Mouse (Mus musculus) hindbrain, embryonic 13.5 days (tissue): ENCODE measurements around the gene Phtf2. TPM values are rescaled to one million over a fixed set of nuclear protein-coding genes. Genes with fewer than 3 reads are reported as not detected.
"Not testable (repeated sequence)": the region's sequence is repeated elsewhere in the genome, so short reads cannot be mapped to it uniquely, and the experiment has no call there.

Experiments
- ATAC-seq: fragments of 200-750 bp; cut with Nextera tagmentation; 2 replicates; pipeline ENCODE4 v1.8.0; 2017; ENCODE audit warnings: moderate TSS enrichment; ENCODE audit not compliant: low FRiP score
- H3K27ac ChIP-seq: fragments of 300-500 bp; sonication (generic); 2 replicates; pipeline ENCODE4 v1.5.1; 2015; ENCODE audit warnings: inconsistent platforms, mild to moderate bottlenecking, moderate library complexity
- H3K27me3 ChIP-seq: fragments of 300-500 bp; sonication (generic); 2 replicates; pipeline ENCODE4 v1.6.1; 2015; ENCODE audit warnings: mild to moderate bottlenecking, inconsistent platforms
- H3K36me3 ChIP-seq: fragments of 300-500 bp; sonication (generic); 2 replicates; pipeline ENCODE4 v1.6.1; 2015; ENCODE audit warnings: mild to moderate bottlenecking, inconsistent platforms
- H3K4me1 ChIP-seq: fragments of 300-500 bp; sonication (generic); replicated peaks from 2 replicates; pipeline ENCODE4 v1.6.1; 2015; ENCODE audit warnings: inconsistent platforms
- H3K4me2 ChIP-seq: fragments of 300-500 bp; sonication (generic); 2 replicates; pipeline ENCODE4 v1.6.1; 2015; ENCODE audit warnings: inconsistent platforms, mild to moderate bottlenecking, moderate library complexity
- H3K4me3 ChIP-seq: fragments of 300-500 bp; sonication (generic); 2 replicates; pipeline ENCODE4 v1.5.1; 2015; ENCODE audit warnings: mild to moderate bottlenecking, inconsistent platforms
- H3K9ac ChIP-seq: fragments of 300-500 bp; sonication (generic); 2 replicates; pipeline ENCODE4 v1.6.1; 2015; ENCODE audit warnings: mild to moderate bottlenecking, inconsistent platforms
- H3K9me3 ChIP-seq: fragments of 300-500 bp; sonication (generic); 2 replicates; pipeline ENCODE4 v1.6.1; 2016; ENCODE audit warnings: inconsistent platforms
- WGBS: fragments of 180-500 bp; shearing (Covaris S2); methylation state at CpG from one replicate; pipeline ENCODE4 v1.1.7; 2015; 5-methylcytosine and 5-hydroxymethylcytosine counted together
- polyA plus RNA-seq: library from polyadenylated mRNA; unstranded; fragments of >200 nt; fragmentation: Nextera tagmentation; extraction: Ambion mirVana; gene quantifications from 2 replicates; pipeline ENCODE4 v1.2.1, GENCODE M21; 2015

Gene Phtf2
- polyA plus RNA-seq, 1 experiment from 2014 or later, result 24.7 TPM

- no peaks in the 10 kb centered on the region for H3K27me3 ChIP-seq
- no peak overlapping the region for H3K4me2 ChIP-seq
- no peak overlapping the region for H3K9ac ChIP-seq
- H3K4me1 ChIP-seq, result peaks cover 28% of the 10 kb centered on the region
- no peak for ATAC-seq
- no peaks in the 10 kb centered on the region for H3K9me3 ChIP-seq
- H3K36me3 ChIP-seq, result peaks cover 10% of the 10 kb centered on the region; the same call in 1 of the 2 replicates
- H3K4me3 ChIP-seq, result no peak overlapping the region
- no peak overlapping the region for H3K27ac ChIP-seq
- 53% methylated on average over 2 of the region's 2 CpGs for WGBS
Measured at GRCm38 (mm10) chr5:20753096-20753495, 128.8 kb downstream of the Phtf2 start.

GRCm38 (mm10) chr5:20751696-20752095 is 130.2 kb downstream of the Phtf2 start:
- ATAC-seq, result peak; percentile 68; the same call in 1 of the 2 replicates
- Histone ChIP-seq H3K27me3 (no peaks in the 10 kb centered on the region), H3K4me1 (peaks cover 39% of the 10 kb centered on the region), H3K9me3 (no peaks in the 10 kb centered on the region), H3K36me3 (no peaks in the 10 kb centered on the region), H3K4me2 (no peak overlapping the region), H3K9ac (no peak overlapping the region), H3K27ac (peak overlapping the region; percentile 26; the same call in 1 of the 2 replicates), H3K4me3 (no peak overlapping the region)
- 40% methylated on average over 7 of the region's 7 CpGs for WGBS

- Histone ChIP-seq H3K27me3 (no peaks in the 10 kb centered on the region), H3K27ac (no peak overlapping the region), H3K4me3 (no peak overlapping the region), H3K4me2 (no peak overlapping the region), H3K9me3 (no peaks in the 10 kb centered on the region), H3K36me3 (no peaks in the 10 kb centered on the region), H3K4me1 (peaks cover 39% of the 10 kb centered on the region), H3K9ac (no peak overlapping the region)
- ATAC-seq, result no peak
- 34% methylated on average over 7 of the region's 7 CpGs for whole genome bisulfite sequencing
Measured at GRCm38 (mm10) chr5:20751000-20751399, 130.9 kb downstream of the Phtf2 start.

- Histone ChIP-seq H3K4me2 (no peak overlapping the region), H3K36me3 (no peaks in the 10 kb centered on the region), H3K4me1 (peaks cover 39% of the 10 kb centered on the region), H3K27me3 (no peaks in the 10 kb centered on the region), H3K4me3 (no peak overlapping the region), H3K9ac (no peak overlapping the region), H3K27ac (no peak overlapping the region), H3K9me3 (no peaks in the 10 kb centered on the region)
- 87% methylated on average over 3 of the region's 3 CpGs for WGBS
- no peak for ATAC-seq
Measured at GRCm38 (mm10) chr5:20749535-20749934, 132.4 kb downstream of the Phtf2 start.

GRCm38 (mm10) chr5:20748856-20749255 is 133.1 kb downstream of the Phtf2 start:
- no peak overlapping the region for H3K4me3 ChIP-seq
- no peaks in the 10 kb centered on the region for H3K9me3 ChIP-seq
- no peak for ATAC-seq
- 90% methylated on average over 8 of the region's 8 CpGs for WGBS
- no peak overlapping the region for H3K4me2 ChIP-seq
- H3K4me1 ChIP-seq, result peaks cover 39% of the 10 kb centered on the region
- H3K27me3 ChIP-seq, result no peaks in the 10 kb centered on the region
- H3K36me3 ChIP-seq, result no peaks in the 10 kb centered on the region
- no peak overlapping the region for H3K27ac ChIP-seq
- H3K9ac ChIP-seq, result no peak overlapping the region

GRCm38 (mm10) chr5:20748142-20748541 is 133.8 kb downstream of the Phtf2 start:
- 39% methylated on average over 4 of the region's 4 CpGs for WGBS
- peak; percentile 47 for ATAC-seq
- Histone ChIP-seq H3K4me2 (no peak overlapping the region), H3K27me3 (no peaks in the 10 kb centered on the region), H3K9ac (no peak overlapping the region), H3K4me1 (peaks cover 39% of the 10 kb centered on the region), H3K9me3 (no peaks in the 10 kb centered on the region), H3K4me3 (no peak overlapping the region), H3K27ac (no peak overlapping the region), H3K36me3 (no peaks in the 10 kb centered on the region)

GRCm38 (mm10) chr5:20741936-20742335 is 140.0 kb downstream of the Phtf2 start:
- ATAC-seq, result 0 out of 2 replicates have a peak, but pooled peaks have one; percentile 34
- H3K27ac ChIP-seq, result no peak overlapping the region
- H3K9ac ChIP-seq, result no peak overlapping the region
- 82% methylated on average over 8 of the region's 8 CpGs for WGBS
- H3K9me3 ChIP-seq, result no peaks in the 10 kb centered on the region
- H3K4me1 ChIP-seq, result 0 out of 2 replicates have a peak, but pooled peaks cover 4% of the 10 kb centered on the region
- H3K36me3 ChIP-seq, result no peaks in the 10 kb centered on the region
- no peak overlapping the region for H3K4me2 ChIP-seq
- H3K27me3 ChIP-seq, result no peaks in the 10 kb centered on the region
- no peak overlapping the region for H3K4me3 ChIP-seq

GRCm38 (mm10) chr5:20741193-20741592 is 140.7 kb downstream of the Phtf2 start:
- Histone ChIP-seq H3K4me1 (0 out of 2 replicates have a peak, but pooled peaks cover 4% of the 10 kb centered on the region), H3K4me3 (no peak overlapping the region), H3K27me3 (no peaks in the 10 kb centered on the region), H3K4me2 (no peak overlapping the region), H3K9me3 (no peaks in the 10 kb centered on the region), H3K27ac (no peak overlapping the region), H3K36me3 (no peaks in the 10 kb centered on the region), H3K9ac (no peak overlapping the region)
- WGBS, result 73% methylated on average over 6 of the region's 6 CpGs
- no peak for ATAC-seq

GRCm38 (mm10) chr5:20738795-20739194 is 143.1 kb downstream of the Phtf2 start:
- H3K4me1 ChIP-seq, result 0 out of 2 replicates have a peak, but pooled peaks cover 4% of the 10 kb centered on the region
- no peak overlapping the region for H3K4me3 ChIP-seq
- 57% methylated on average over 2 of the region's 2 CpGs for WGBS
- no peak overlapping the region for H3K9ac ChIP-seq
- no peaks in the 10 kb centered on the region for H3K27me3 ChIP-seq
- H3K36me3 ChIP-seq, result no peaks in the 10 kb centered on the region
- ATAC-seq, result no peak
- H3K4me2 ChIP-seq, result no peak overlapping the region
- H3K27ac ChIP-seq, result no peak overlapping the region
- no peaks in the 10 kb centered on the region for H3K9me3 ChIP-seq

- not testable (repeated sequence) for ATAC-seq, H3K4me3 ChIP-seq, H3K4me1 ChIP-seq, H3K36me3 ChIP-seq, H3K4me2 ChIP-seq, H3K27me3 ChIP-seq, H3K27ac ChIP-seq, H3K9me3 ChIP-seq, H3K9ac ChIP-seq
- 91% methylated on average over 4 of the region's 4 CpGs for WGBS
Measured at GRCm38 (mm10) chr5:20723226-20723625, 158.7 kb downstream of the Phtf2 start.

GRCm38 (mm10) chr5:20720201-20720900 is 161.6 kb downstream of the Phtf2 start:
- no peak overlapping the region for H3K9ac ChIP-seq
- WGBS, result 83% methylated on average over 4 of the region's 4 CpGs
- no peak for ATAC-seq
- no peaks in the 10 kb centered on the region for H3K36me3 ChIP-seq
- H3K27ac ChIP-seq, result no peak overlapping the region
- H3K4me2 ChIP-seq, result no peak overlapping the region
- no peaks in the 10 kb centered on the region for H3K4me1 ChIP-seq
- H3K27me3 ChIP-seq, result no peaks in the 10 kb centered on the region
- no peaks in the 10 kb centered on the region for H3K9me3 ChIP-seq
- H3K4me3 ChIP-seq, result no peak overlapping the region

GRCm38 (mm10) chr5:20715980-20716379 is 165.9 kb downstream of the Phtf2 start:
- not testable (repeated sequence) for H3K4me2 ChIP-seq, H3K4me1 ChIP-seq, ATAC-seq, H3K27me3 ChIP-seq, H3K9ac ChIP-seq, H3K9me3 ChIP-seq, H3K27ac ChIP-seq, H3K36me3 ChIP-seq, H3K4me3 ChIP-seq
- 96% methylated on average over 6 of the region's 6 CpGs for WGBS

GRCm38 (mm10) chr5:20714619-20715018 is 167.3 kb downstream of the Phtf2 start:
- H3K9me3 ChIP-seq, H3K27me3 ChIP-seq, H3K9ac ChIP-seq, H3K4me3 ChIP-seq, H3K36me3 ChIP-seq, H3K27ac ChIP-seq, H3K4me1 ChIP-seq, ATAC-seq, H3K4me2 ChIP-seq: not testable (repeated sequence)
- 97% methylated on average over 1 of the region's 1 CpGs for WGBS
